Mouse (Mus musculus) E14TG2a.4 (cell line): ENCODE data around the gene Mgat5.

Experiments used
- H3K27me3 ChIP-seq: 2 replicates; pipeline ENCODE4 v1.6.1; 2014; ENCODE audit warnings: low read length, control low read depth; ENCODE audit not compliant: insufficient read depth
- H3K36me3 ChIP-seq: 2 replicates; pipeline ENCODE4 v1.6.1; 2014; ENCODE audit warnings: low read length, control low read depth; ENCODE audit not compliant: insufficient read depth
- H3K4me1 ChIP-seq: replicated peaks from 2 replicates; pipeline ENCODE4 v1.6.1; 2014; ENCODE audit warnings: low read depth, low read length, control low read depth
- H3K4me3 ChIP-seq: replicated peaks from 2 replicates; pipeline ENCODE4 v1.5.1; 2014; ENCODE audit warnings: mild to moderate bottlenecking, low read length
- H3K9me3 ChIP-seq: 2 replicates; pipeline ENCODE4 v1.6.1; 2014; ENCODE audit warnings: low read length, control low read depth
- CTCF ChIP-seq: conservative IDR thresholded peaks from 2 replicates; pipeline ENCODE4 v1.5.1; 2014; ENCODE audit warnings: low read length
- NANOG ChIP-seq: IDR thresholded peaks from 2 replicates; pipeline ENCODE4 v1.6.1; 2014; ENCODE audit warnings: borderline replicate concordance, low read length, mixed read lengths
- POU5F1 ChIP-seq: IDR thresholded peaks from 2 replicates; pipeline ENCODE4 v1.6.1; 2014; ENCODE audit warnings: low read length, borderline replicate concordance

Gene Mgat5

GRCm38 (mm10) chr1:127329810-127330209 lies 125.0 kb downstream of the Mgat5 start:
- peaks cover 6% of the 10 kb centered on the region; the same call in 1 of the 2 replicates for H3K4me1 ChIP-seq
- no peaks in the 10 kb centered on the region for H3K27me3 ChIP-seq
- TF ChIP-seq NANOG: no peak
- no peak for TF ChIP-seq POU5F1
- TF ChIP-seq CTCF: no peak

GRCm38 (mm10) chr1:127337740-127338139 lies 132.9 kb downstream of the Mgat5 start:
- TF ChIP-seq CTCF (no peak), NANOG (no peak), POU5F1 (no peak)
- H3K4me1 ChIP-seq: 0 out of 2 replicates have a peak, but pooled peaks cover 4% of the 10 kb centered on the region

More at GRCm38 (mm10) chr1:127329810-127330209, 125.0 kb downstream of the Mgat5 start:
- Histone ChIP-seq H3K9me3 (no peaks in the 10 kb centered on the region), H3K36me3 (0 out of 2 replicates have a peak, but pooled peaks cover 3% of the 10 kb centered on the region), H3K4me3 (no peak overlapping the region)

GRCm38 (mm10) chr1:127338833-127339487 lies 134.1 kb downstream of the Mgat5 start:
- TF ChIP-seq NANOG: no peak
- TF ChIP-seq CTCF: no peak
- no peak for TF ChIP-seq POU5F1
- 0 out of 2 replicates have a peak, but pooled peaks cover 4% of the 10 kb centered on the region for H3K4me1 ChIP-seq
- no peaks in the 10 kb centered on the region for H3K36me3 ChIP-seq
- H3K9me3 ChIP-seq: no peaks in the 10 kb centered on the region
- no peak overlapping the region for H3K4me3 ChIP-seq
- H3K27me3 ChIP-seq: no peaks in the 10 kb centered on the region

More at GRCm38 (mm10) chr1:127337740-127338139, 132.9 kb downstream of the Mgat5 start:
- Histone ChIP-seq H3K27me3 (no peaks in the 10 kb centered on the region), H3K4me3 (no peak overlapping the region), H3K36me3 (no peaks in the 10 kb centered on the region), H3K9me3 (no peaks in the 10 kb centered on the region)

GRCm38 (mm10) chr1:127340296-127340695 lies 135.5 kb downstream of the Mgat5 start:
- TF ChIP-seq NANOG (no peak), CTCF (no peak), POU5F1 (no peak)
- Histone ChIP-seq H3K4me3 (no peak overlapping the region), H3K27me3 (no peaks in the 10 kb centered on the region), H3K36me3 (no peaks in the 10 kb centered on the region), H3K4me1 (0 out of 2 replicates have a peak, but pooled peaks cover 4% of the 10 kb centered on the region), H3K9me3 (no peaks in the 10 kb centered on the region)

GRCm38 (mm10) chr1:127344913-127345312 lies 140.1 kb downstream of the Mgat5 start:
- H3K9me3 ChIP-seq: no peaks in the 10 kb centered on the region
- no peaks in the 10 kb centered on the region for H3K4me1 ChIP-seq
- TF ChIP-seq CTCF (no peak), NANOG (no peak), POU5F1 (no peak)
- H3K27me3 ChIP-seq: no peaks in the 10 kb centered on the region
- no peaks in the 10 kb centered on the region for H3K36me3 ChIP-seq
- no peak overlapping the region for H3K4me3 ChIP-seq

- no peaks in the 10 kb centered on the region for H3K27me3 ChIP-seq
- no peak for TF ChIP-seq CTCF
- TF ChIP-seq POU5F1: no peak
- TF ChIP-seq NANOG: no peak
- no peaks in the 10 kb centered on the region for H3K4me1 ChIP-seq
- H3K36me3 ChIP-seq: no peaks in the 10 kb centered on the region
- no peaks in the 10 kb centered on the region for H3K9me3 ChIP-seq
- no peak overlapping the region for H3K4me3 ChIP-seq
Measured at GRCm38 (mm10) chr1:127346596-127347139, 141.9 kb downstream of the Mgat5 start.

GRCm38 (mm10) chr1:127347878-127348620 lies 143.2 kb downstream of the Mgat5 start:
- no peaks in the 10 kb centered on the region for H3K27me3 ChIP-seq
- H3K4me3 ChIP-seq: no peak overlapping the region
- no peaks in the 10 kb centered on the region for H3K9me3 ChIP-seq
- no peak for TF ChIP-seq CTCF
- no peak for TF ChIP-seq NANOG
- no peak for TF ChIP-seq POU5F1
- no peaks in the 10 kb centered on the region for H3K36me3 ChIP-seq
- no peaks in the 10 kb centered on the region for H3K4me1 ChIP-seq

- H3K36me3 ChIP-seq: no peaks in the 10 kb centered on the region
- H3K4me3 ChIP-seq: no peak overlapping the region
- H3K9me3 ChIP-seq: no peaks in the 10 kb centered on the region
- no peaks in the 10 kb centered on the region for H3K4me1 ChIP-seq
- H3K27me3 ChIP-seq: no peaks in the 10 kb centered on the region
- no peak for TF ChIP-seq NANOG
- no peak for TF ChIP-seq POU5F1
- no peak for TF ChIP-seq CTCF
Measured at GRCm38 (mm10) chr1:127348642-127349341, 144.0 kb downstream of the Mgat5 start.
